Mouse (Mus musculus) lung, embryonic 15.5 days (tissue): Measurements from ENCODE around the gene Usp17ld. TPM values are rescaled to one million over a fixed set of nuclear protein-coding genes. Genes with fewer than 3 reads are reported as not detected.
"Not testable (repeated sequence)": the region's sequence is repeated elsewhere in the genome, so short reads cannot be mapped to it uniquely, and the experiment has no call there.

Source experiments
- ATAC-seq: fragments of 200-750 bp; cut with Nextera tagmentation; 2 replicates; pipeline ENCODE4 v1.8.0; 2017; ENCODE audit warnings: moderate number of reproducible peaks, borderline replicate concordance; ENCODE audit not compliant: low FRiP score, low TSS enrichment; ENCODE audit errors: extremely low read depth
- H3K27ac ChIP-seq: fragments of 300-500 bp; sonication (generic); 2 replicates; pipeline ENCODE4 v1.5.1; 2015; ENCODE audit warnings: moderate library complexity, mild to moderate bottlenecking, inconsistent platforms
- H3K27me3 ChIP-seq: fragments of 300-500 bp; sonication (generic); 2 replicates; pipeline ENCODE4 v1.6.1; 2015; ENCODE audit warnings: inconsistent platforms
- H3K36me3 ChIP-seq: fragments of 300-500 bp; sonication (generic); 2 replicates; pipeline ENCODE4 v1.6.1; 2015; ENCODE audit warnings: inconsistent platforms
- H3K4me1 ChIP-seq: fragments of 300-500 bp; sonication (generic); 2 replicates; pipeline ENCODE4 v1.6.1; 2015; ENCODE audit warnings: inconsistent platforms
- H3K4me2 ChIP-seq: fragments of 300-500 bp; sonication (generic); 2 replicates; pipeline ENCODE4 v1.6.1; 2015; ENCODE audit warnings: inconsistent platforms, mild to moderate bottlenecking, moderate library complexity
- H3K4me3 ChIP-seq: fragments of 300-500 bp; sonication (generic); 2 replicates; pipeline ENCODE4 v1.5.1; 2015; ENCODE audit warnings: mild to moderate bottlenecking, inconsistent platforms
- H3K9ac ChIP-seq: fragments of 300-500 bp; sonication (generic); 2 replicates; pipeline ENCODE4 v1.6.1; 2015; ENCODE audit warnings: inconsistent platforms
- H3K9me3 ChIP-seq: fragments of 300-500 bp; sonication (generic); 2 replicates; pipeline ENCODE4 v1.6.1; 2016; ENCODE audit warnings: inconsistent platforms
- WGBS: fragments of 180-500 bp; shearing (Covaris S2); methylation state at CpG from one replicate; pipeline ENCODE4 v1.1.7; 2015; 5-methylcytosine and 5-hydroxymethylcytosine counted together
- microRNA-seq: library from miRNA; unstranded; fragments of <30 nt; microRNA quantifications from one replicate; pipeline ENCODE4, GENCODE M21; 2016
- polyA plus RNA-seq: library from polyadenylated mRNA; unstranded; fragments of >200 nt; fragmentation: Nextera tagmentation; extraction: Ambion mirVana; gene quantifications from 2 replicates; pipeline ENCODE4 v1.2.1, GENCODE M21; 2015

Usp17ld gene
- not detected in 2 replicates for polyA plus RNA-seq

DNA sequence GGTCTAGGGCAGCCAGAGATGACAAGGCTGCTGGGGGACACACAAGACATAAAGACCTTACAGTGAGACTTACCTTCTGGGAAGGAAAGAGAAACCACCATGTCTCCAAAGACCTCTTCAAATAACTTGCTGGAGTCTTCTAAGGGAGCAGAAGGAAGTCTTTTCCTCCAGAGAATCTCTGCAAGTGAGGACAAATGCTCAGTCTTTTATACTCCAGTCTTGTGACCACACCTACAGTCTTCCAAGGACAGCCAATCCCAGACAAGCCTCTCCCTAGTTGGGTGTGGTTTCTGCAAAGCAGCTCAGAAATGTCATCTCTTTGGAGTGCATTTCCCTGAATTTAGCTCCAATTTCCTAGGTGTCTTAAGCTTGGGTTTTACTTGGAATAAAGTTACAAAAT lies at the start of gene Usp17ld:
Usp17ld (minus strand) TSS at position 101 of the 400 bp plus-strand sequence.
- not testable (repeated sequence) for H3K27ac ChIP-seq, H3K4me3 ChIP-seq, H3K36me3 ChIP-seq, H3K9ac ChIP-seq, H3K4me2 ChIP-seq, H3K27me3 ChIP-seq, H3K9me3 ChIP-seq, ATAC-seq, H3K4me1 ChIP-seq

GRCm38 (mm10) chr7:103216696-103217095 lies 35.6 kb downstream of the Usp17ld start, which contains the start of gene Olfr594:
Olfr594 (plus strand) TSS chr7:103216996.
- ATAC-seq, result no peak
- Histone ChIP-seq H3K4me2 (no peak within 1 kb of the TSS), H3K36me3 (no peaks in the 10 kb centered on the region), H3K4me3 (no peak within 1 kb of the TSS), H3K9me3 (no peaks in the 10 kb centered on the region), H3K9ac (no peak within 1 kb of the TSS), H3K27me3 (no peaks in the 10 kb centered on the region), H3K4me1 (no peaks in the 10 kb centered on the region), H3K27ac (no peak within 1 kb of the TSS)

DNA sequence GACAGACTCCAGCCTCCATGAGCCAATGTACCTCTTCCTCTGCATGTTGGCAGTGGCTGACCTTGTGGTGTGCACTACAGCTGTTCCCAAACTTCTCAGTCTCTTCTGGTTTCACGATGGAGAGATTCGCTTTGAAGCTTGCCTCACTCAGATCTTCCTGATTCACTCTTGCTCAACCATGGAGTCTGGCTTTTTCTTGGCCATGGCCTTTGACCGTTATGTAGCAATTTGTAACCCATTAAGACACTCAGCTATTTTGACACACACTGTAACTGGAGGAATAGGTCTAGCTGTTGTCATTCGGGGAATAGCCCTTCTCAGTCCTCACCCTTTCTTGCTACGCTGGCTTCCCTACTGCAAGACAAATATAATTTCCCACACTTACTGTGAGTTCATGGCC lies 40.3 kb downstream of the Usp17ld start:
- WGBS, result 77% methylated on average over 5 of the region's 5 CpGs
- H3K36me3 ChIP-seq, result not testable (repeated sequence)

GRCm38 (mm10) chr7:103211562-103211961 lies 40.7 kb downstream of the Usp17ld start, which contains the start of gene Olfr593:
Olfr593 (plus strand) TSS chr7:103211862.
- H3K27ac ChIP-seq, result no peak within 1 kb of the TSS
- H3K4me1 ChIP-seq, result no peaks in the 10 kb centered on the region
- H3K4me2 ChIP-seq, result no peak within 1 kb of the TSS
- no peaks in the 10 kb centered on the region for H3K27me3 ChIP-seq
- H3K4me3 ChIP-seq, result no peak within 1 kb of the TSS
- H3K36me3 ChIP-seq, result no peaks in the 10 kb centered on the region
- no peak for ATAC-seq
- H3K9me3 ChIP-seq, result no peaks in the 10 kb centered on the region
- no peak within 1 kb of the TSS for H3K9ac ChIP-seq
- 62% methylated on average over 1 of the region's 1 CpGs for WGBS

More for the DNA sequence above, 40.3 kb downstream of the Usp17ld start:
- H3K4me2 ChIP-seq, H3K27ac ChIP-seq, H3K27me3 ChIP-seq, H3K4me3 ChIP-seq, ATAC-seq, H3K4me1 ChIP-seq, H3K9me3 ChIP-seq, H3K9ac ChIP-seq: not testable (repeated sequence)

Small RNAs within 50 kb of the gene (microRNA-seq; reads per million reads assigned to microRNA genes)
- gene Gm23550 (not detected), gene Gm25171 (not detected)

Other genes starting within 250 kb of the Usp17ld start
- gene Olfr582, start 214.5 kb downstream of the Usp17ld start, polyA plus RNA-seq, result not detected in 2 replicates
- gene Olfr583, start 201.2 kb downstream of the Usp17ld start, polyA plus RNA-seq, result not detected in 2 replicates
- gene Olfr584, start 170.6 kb downstream of the Usp17ld start, polyA plus RNA-seq, result not detected in 2 replicates
- not detected in 2 replicates for gene Olfr585, start 154.8 kb downstream of the Usp17ld start, polyA plus RNA-seq
- not detected in 2 replicates for gene Olfr586, start 126.9 kb downstream of the Usp17ld start, polyA plus RNA-seq
- not detected in 2 replicates for gene Olfr588-ps1, start 111.6 kb downstream of the Usp17ld start, polyA plus RNA-seq
- gene Olfr589, start 96.1 kb downstream of the Usp17ld start, polyA plus RNA-seq, result not detected in 2 replicates
- not detected in 2 replicates for gene Olfr591, start 74.2 kb downstream of the Usp17ld start, polyA plus RNA-seq
- not detected in 2 replicates for gene Olfr592, start 67.7 kb downstream of the Usp17ld start, polyA plus RNA-seq
- not detected in 2 replicates for gene Olfr593, start 40.6 kb downstream of the Usp17ld start, polyA plus RNA-seq
- not detected in 2 replicates for gene Olfr594, start 35.5 kb downstream of the Usp17ld start, polyA plus RNA-seq
- not detected in 2 replicates for gene Olfr596, start 53.1 kb upstream of the Usp17ld start, polyA plus RNA-seq
- not detected in 2 replicates for gene Olfr597, start 63.8 kb upstream of the Usp17ld start, polyA plus RNA-seq
- gene Olfr598, start 71.1 kb upstream of the Usp17ld start, polyA plus RNA-seq, result not detected in 2 replicates
- not detected in 2 replicates for gene Olfr599, start 83.4 kb upstream of the Usp17ld start, polyA plus RNA-seq
- not detected in 2 replicates for gene Olfr600, start 97.2 kb upstream of the Usp17ld start, polyA plus RNA-seq
- not detected in 2 replicates for gene Olfr601, start 110.2 kb upstream of the Usp17ld start, polyA plus RNA-seq
- not detected in 2 replicates for gene Olfr603, start 133.7 kb upstream of the Usp17ld start, polyA plus RNA-seq
- not detected in 2 replicates for gene Usp17lc, start 162.6 kb upstream of the Usp17ld start, polyA plus RNA-seq
- not detected in 2 replicates for gene Olfr605, start 192.9 kb upstream of the Usp17ld start, polyA plus RNA-seq
- not detected in 2 replicates for gene Olfr606, start 196.5 kb upstream of the Usp17ld start, polyA plus RNA-seq
- gene Olfr607, start 211.6 kb upstream of the Usp17ld start, polyA plus RNA-seq, result not detected in 2 replicates
- gene Olfr608, start 217.4 kb upstream of the Usp17ld start, polyA plus RNA-seq, result not detected in 2 replicates
- not detected in 2 replicates for gene Olfr609, start 245.6 kb upstream of the Usp17ld start, polyA plus RNA-seq